Mouse (Mus musculus): ENCODE results near the gene Tcf20. TPM values are rescaled to one million over a fixed set of nuclear protein-coding genes. Genes with fewer than 3 reads are reported as not detected.

Gene Tcf20
- 42.0 TPM for polyA plus RNA-seq (2015; fragmentation: Illumina TruSeq; extraction: RNeasy Lipid Tissue Mini Kit (QIAGEN cat#74804); ENCODE audit: insufficient read depth, low replicate concordance)

DNA sequence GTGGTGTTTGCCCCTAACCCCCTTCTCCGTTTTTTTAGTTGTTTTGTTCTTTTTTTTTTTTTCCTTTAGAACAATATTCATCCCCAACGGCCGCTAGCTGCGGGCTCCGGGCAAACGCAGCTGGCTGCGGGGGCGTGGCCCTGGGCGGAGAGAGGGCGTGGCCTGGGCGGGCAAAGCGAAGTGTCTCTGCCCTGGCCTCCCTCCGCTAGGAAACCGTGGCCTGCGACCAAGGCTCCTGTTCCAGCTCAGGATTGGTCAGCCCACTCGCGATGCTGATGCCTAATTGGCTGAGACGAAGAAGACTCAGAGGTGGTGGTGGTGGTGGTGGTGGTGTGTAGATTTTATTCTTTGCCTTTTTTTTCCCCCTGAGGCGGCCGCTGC lies at the start of gene Tcf20:
TSS of gene Tcf20 (minus strand) at position 141 of the 381 bp plus-strand sequence.

DNA sequence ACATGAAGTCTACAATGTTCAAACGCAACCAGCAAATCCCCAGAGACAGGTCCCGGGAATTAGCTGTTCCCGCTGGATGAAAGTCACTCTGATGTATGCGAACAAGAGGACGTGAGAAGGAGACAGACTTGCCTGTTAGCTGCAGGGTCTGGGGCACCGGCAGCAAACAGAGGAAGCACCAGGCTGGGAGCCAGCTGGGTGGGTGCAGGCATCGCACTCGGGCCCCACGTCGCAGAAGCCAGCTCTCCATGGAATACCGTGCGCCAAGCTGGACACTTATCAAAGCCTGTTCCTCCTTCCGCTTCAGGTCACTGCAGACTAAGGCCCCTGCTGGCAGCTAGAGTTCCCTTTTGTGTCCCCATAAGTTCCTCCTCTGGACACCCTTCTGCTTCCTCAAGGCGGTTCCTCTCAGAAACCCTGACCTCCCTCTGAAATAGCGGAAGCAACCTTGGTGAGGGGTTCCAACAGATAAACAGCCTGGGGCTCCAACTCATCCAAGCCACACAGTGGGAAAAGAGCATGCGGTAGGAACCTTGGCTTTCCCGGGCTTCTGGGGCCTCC lies 45.4 kb upstream of the Tcf20 start, which contains the start of gene Nfam1:
TSS of gene Nfam1 (minus strand) at position 326 of the 561 bp plus-strand sequence.

DNA sequence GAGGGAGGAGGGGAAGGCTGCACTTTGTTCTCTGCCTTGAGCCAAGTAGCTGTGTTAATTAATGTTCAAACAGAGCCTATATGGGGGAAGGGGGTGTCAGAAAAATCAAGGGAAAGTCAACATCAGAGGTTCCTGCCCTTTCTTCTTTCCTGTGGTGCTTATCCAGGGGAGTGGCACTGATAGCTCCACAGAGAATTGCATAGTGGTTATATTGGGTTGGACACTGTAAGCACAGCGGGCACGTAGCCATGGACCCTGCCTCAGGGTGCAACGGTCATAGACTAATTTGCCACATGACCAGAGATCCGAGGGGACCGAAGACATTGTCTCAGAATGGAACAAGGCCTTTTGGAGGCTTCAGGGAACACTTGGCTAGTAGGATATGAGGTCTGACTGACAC lies 193.4 kb downstream of the Tcf20 start, which contains the start of gene Cyp2d26:
TSS of gene Cyp2d26 (minus strand) at position 18 of the 400 bp plus-strand sequence.

DNA sequence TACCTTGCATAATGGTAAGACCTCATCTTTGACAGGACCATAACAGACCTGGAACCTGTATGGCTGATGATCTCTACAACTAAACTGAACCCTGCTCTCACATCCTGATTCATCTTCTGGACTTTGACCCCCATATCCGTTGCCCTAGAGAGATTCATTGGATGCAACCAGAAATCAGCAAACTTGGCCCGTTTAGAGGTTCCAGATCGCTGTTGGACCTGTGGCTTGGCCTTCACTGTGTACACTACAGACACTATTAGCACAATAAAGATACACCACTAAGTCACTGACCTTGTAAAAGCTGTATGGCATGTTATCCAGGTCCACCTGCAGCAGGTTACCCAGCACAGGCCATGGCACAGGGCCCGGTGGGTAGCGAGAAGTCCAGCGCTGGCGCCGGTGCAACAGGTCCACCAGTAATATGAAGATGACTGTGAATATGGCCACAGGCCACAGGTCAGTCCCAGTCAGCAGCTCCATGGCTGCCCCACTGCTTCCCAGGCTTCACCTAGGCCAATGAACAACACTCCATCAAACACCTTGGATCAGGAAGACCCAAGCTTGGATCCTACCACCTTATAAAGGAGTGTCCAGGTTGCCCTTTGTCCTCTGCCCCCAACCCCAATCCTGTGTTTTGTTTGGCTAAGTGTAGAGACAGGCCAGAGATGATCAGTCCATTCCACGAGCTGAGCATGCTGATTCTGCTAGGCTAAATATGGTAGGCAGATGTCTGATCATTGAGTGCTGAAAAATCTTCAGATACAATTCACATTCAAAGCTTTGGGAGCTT lies 223.8 kb downstream of the Tcf20 start, which contains the start of gene Cyp2d40:
TSS of gene Cyp2d40 (minus strand) at position 553 of the 790 bp plus-strand sequence.

Other genes with a start within 250 kb of the Tcf20 start
- gene Cyp2d40, start 223.7 kb downstream of the Tcf20 start, polyA plus RNA-seq (2015; fragmentation: Illumina TruSeq; extraction: RNeasy Lipid Tissue Mini Kit (QIAGEN cat#74804); ENCODE audit: insufficient read depth, low replicate concordance), result not detected
- not detected for gene Cyp2d26, start 193.6 kb downstream of the Tcf20 start, polyA plus RNA-seq (2015; fragmentation: Illumina TruSeq; extraction: RNeasy Lipid Tissue Mini Kit (QIAGEN cat#74804); ENCODE audit: insufficient read depth, low replicate concordance)
- gene Nfam1, start 45.4 kb upstream of the Tcf20 start, polyA plus RNA-seq (2015; fragmentation: Illumina TruSeq; extraction: RNeasy Lipid Tissue Mini Kit (QIAGEN cat#74804); ENCODE audit: insufficient read depth, low replicate concordance), result 40.5 TPM
- 27.2 TPM for gene Serhl, start 101.6 kb upstream of the Tcf20 start, polyA plus RNA-seq (2015; fragmentation: Illumina TruSeq; extraction: RNeasy Lipid Tissue Mini Kit (QIAGEN cat#74804); ENCODE audit: insufficient read depth, low replicate concordance)
- 16.8 TPM for gene Rrp7a, start 134.9 kb upstream of the Tcf20 start, polyA plus RNA-seq (2015; fragmentation: Illumina TruSeq; extraction: RNeasy Lipid Tissue Mini Kit (QIAGEN cat#74804); ENCODE audit: insufficient read depth, low replicate concordance)
- 77.3 TPM for gene Poldip3, start 161.5 kb upstream of the Tcf20 start, polyA plus RNA-seq (2015; fragmentation: Illumina TruSeq; extraction: RNeasy Lipid Tissue Mini Kit (QIAGEN cat#74804); ENCODE audit: insufficient read depth, low replicate concordance)
- 43.1 TPM for gene Cyb5r3, start 184.7 kb upstream of the Tcf20 start, polyA plus RNA-seq (2015; fragmentation: Illumina TruSeq; extraction: RNeasy Lipid Tissue Mini Kit (QIAGEN cat#74804); ENCODE audit: insufficient read depth, low replicate concordance)

Measured in spleen, adult 10 weeks (tissue).